Mouse (Mus musculus) c-Kit-negative CD71-positive TER-119-positive erythroid progenitor cells, embryonic 14.5 days (primary cell): ENCODE results near the gene Sgf29.
"Not testable (repeated sequence)": the region's sequence is repeated elsewhere in the genome, so short reads cannot be mapped to it uniquely, and the experiment has no call there.

Experiments
- DNase-seq: peaks from one replicate; pipeline ENCODE4 v3.0.0-alpha.2; 2013; ENCODE audit warnings: low read depth, low spot score

Sgf29 gene

GRCm38 (mm10) chr7:126642545-126643243, 6.4 kb upstream of the Sgf29 start:
- DNase-seq = no peak

- DNase-seq = not testable (repeated sequence)
Measured at GRCm38 (mm10) chr7:126643244-126643617, 5.9 kb upstream of the Sgf29 start.

GRCm38 (mm10) chr7:126644345-126644744, 4.8 kb upstream of the Sgf29 start:
- no peak for DNase-seq

GRCm38 (mm10) chr7:126644914-126645313, 4.2 kb upstream of the Sgf29 start:
- DNase-seq = no peak

GRCm38 (mm10) chr7:126645708-126646107, 3.4 kb upstream of the Sgf29 start:
- no peak for DNase-seq

GRCm38 (mm10) chr7:126648486-126648885, 623 bp upstream of the Sgf29 start:
- no peak for DNase-seq

GRCm38 (mm10) chr7:126650852-126651251, 1.7 kb downstream of the Sgf29 start:
- DNase-seq = peak; percentile 30

- no peak for DNase-seq
Measured at GRCm38 (mm10) chr7:126653991-126654390, 4.9 kb downstream of the Sgf29 start.

- no peak for DNase-seq
Measured at GRCm38 (mm10) chr7:126655695-126656094, 6.6 kb downstream of the Sgf29 start.

GRCm38 (mm10) chr7:126657522-126657921, 8.4 kb downstream of the Sgf29 start:
- DNase-seq = no peak

GRCm38 (mm10) chr7:126659771-126660170, 10.7 kb downstream of the Sgf29 start:
- no peak for DNase-seq

GRCm38 (mm10) chr7:126663646-126664045, 14.5 kb downstream of the Sgf29 start:
- no peak for DNase-seq

- no peak for DNase-seq
Measured at GRCm38 (mm10) chr7:126665269-126665668, 16.2 kb downstream of the Sgf29 start.

GRCm38 (mm10) chr7:126667495-126668090, 18.5 kb downstream of the Sgf29 start:
- no peak for DNase-seq

GRCm38 (mm10) chr7:126668452-126668851, 19.3 kb downstream of the Sgf29 start:
- no peak for DNase-seq

- DNase-seq = no peak
Measured at GRCm38 (mm10) chr7:126670152-126670551, 21.0 kb downstream of the Sgf29 start.

- DNase-seq = no peak
Measured at GRCm38 (mm10) chr7:126672111-126672510, 23.0 kb downstream of the Sgf29 start.

- DNase-seq = no peak
Measured at GRCm38 (mm10) chr7:126675104-126675503, 26.0 kb downstream of the Sgf29 start.

GRCm38 (mm10) chr7:126676207-126676606, 27.1 kb downstream of the Sgf29 start, which contains the start of gene Sult1a1:
TSS of gene Sult1a1 (minus strand) at chr7:126676432.
- DNase-seq = no peak

GRCm38 (mm10) chr7:126676631-126677220, 27.6 kb downstream of the Sgf29 start:
- no peak for DNase-seq

- no peak for DNase-seq
Measured at GRCm38 (mm10) chr7:126678545-126679341, 29.6 kb downstream of the Sgf29 start.

- DNase-seq = no peak
Measured at GRCm38 (mm10) chr7:126679683-126680082, 30.6 kb downstream of the Sgf29 start.
